Mouse (Mus musculus) CD4-positive, CD25-positive, alpha-beta regulatory T cell, adult 9 weeks (primary cell): Measurements from ENCODE around the gene Psme1. TPM values are rescaled to one million over a fixed set of nuclear protein-coding genes. Genes with fewer than 3 reads are reported as not detected.

Source experiments
- polyA plus RNA-seq: library from polyadenylated mRNA; unstranded; fragments of 100-300 nt; shearing (Covaris generic); gene quantifications from one replicate; pipeline ENCODE4 v1.2.1, GENCODE M21; 2017

Psme1 gene
- 1,184 TPM for polyA plus RNA-seq

DNA sequence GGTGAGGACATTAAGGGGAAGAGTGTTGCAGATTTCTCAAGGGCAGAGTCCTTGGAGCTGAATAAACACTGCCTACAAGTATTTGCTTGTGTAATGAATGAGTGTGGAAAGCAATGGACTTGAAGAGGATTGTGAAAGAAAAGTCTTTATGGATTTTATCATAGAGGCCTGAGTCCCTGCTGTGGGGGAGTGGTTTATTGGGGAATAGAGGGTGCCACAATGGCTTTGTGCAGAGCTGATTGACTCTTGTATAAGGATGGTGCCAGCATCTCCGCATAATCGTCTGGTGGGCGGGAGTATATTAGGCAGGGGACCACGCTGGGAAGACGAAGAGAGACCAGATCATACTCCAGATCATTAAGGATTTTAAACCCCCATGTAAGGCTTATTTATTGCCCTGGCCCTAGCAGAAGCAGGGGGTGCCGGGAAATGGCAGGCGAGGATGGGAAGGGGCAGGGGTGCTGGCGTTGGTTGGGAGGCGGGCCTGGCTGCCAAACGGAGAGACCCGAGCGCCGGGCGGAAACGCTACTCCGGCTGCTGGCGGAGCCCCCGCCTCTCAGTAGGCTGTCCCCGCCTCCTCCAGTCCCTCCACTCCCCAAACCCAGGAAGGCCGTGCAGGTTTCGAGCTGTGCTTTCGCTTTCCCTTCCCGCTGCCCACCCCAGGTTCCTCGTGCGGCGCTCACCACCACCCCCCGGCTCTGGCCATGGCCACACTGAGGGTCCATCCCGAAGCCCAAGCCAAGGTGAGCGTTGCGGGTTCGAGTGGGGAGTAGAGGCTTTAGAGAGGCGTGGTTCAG is at the start of gene Psme1:
Gene Psme1 (plus strand): TSS at position 253 of the 797 bp plus-strand sequence.

DNA sequence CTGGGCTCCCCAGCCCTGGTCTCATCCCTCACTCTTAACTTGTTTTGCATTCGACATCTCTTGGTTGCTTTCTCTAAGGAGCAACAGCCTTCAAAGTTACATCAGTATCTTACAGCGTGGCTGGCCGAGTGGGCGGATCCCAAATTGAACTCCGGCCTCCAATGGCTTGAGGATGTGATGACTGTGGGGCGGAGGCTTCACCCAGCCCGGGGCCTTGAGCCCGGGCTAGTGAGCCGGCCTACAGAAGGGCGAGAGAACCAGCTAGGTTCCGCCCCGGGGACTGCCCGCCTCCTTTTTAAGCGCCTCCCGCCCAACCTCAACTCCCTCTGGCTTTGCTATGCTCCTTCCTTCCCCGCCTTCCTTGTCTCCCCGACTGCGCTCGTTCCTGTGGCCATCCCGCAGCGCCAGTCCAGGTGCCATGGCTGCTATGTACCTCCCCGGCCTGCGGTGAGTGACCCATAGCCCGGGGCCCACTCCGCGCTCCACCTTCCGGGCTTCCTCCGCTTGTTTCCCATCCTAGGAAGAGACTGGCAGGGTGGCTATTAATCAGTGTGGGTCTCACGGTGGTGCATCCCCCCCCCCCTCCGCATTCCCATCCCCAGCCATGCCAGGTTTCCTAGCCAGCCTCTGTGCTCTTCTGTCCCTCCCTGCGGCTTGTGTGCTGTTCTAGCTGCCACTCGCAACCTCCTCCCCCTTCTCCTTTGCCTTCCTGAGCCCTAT is 37.7 kb upstream of the Psme1 start, which contains the start of gene Pck2:
Gene Pck2 (plus strand): TSS at position 200 of the 720 bp plus-strand sequence.

DNA sequence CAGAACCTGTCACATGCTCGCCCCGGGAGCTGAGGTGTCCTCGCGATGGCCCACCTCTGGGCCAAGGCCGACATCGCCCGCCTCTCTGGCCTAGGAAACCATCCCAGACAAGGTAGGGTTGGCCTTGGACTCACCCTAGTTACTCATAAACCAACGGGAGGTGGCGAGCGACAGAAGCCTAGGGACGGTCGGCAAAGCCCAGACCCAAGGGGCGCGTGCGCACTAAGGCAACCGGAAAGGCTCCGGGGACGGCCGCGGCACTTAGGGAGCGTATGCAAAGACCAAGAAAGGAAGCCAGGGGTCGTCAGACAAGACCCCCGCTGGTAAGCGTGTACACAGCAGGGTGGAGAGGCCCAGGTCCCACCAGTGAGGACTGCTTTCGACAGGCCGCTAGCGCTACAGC is 18.1 kb upstream of the Psme1 start, which contains the start of gene Dcaf11:
Gene Dcaf11 (plus strand): TSS at position 208 of the 403 bp plus-strand sequence.

DNA sequence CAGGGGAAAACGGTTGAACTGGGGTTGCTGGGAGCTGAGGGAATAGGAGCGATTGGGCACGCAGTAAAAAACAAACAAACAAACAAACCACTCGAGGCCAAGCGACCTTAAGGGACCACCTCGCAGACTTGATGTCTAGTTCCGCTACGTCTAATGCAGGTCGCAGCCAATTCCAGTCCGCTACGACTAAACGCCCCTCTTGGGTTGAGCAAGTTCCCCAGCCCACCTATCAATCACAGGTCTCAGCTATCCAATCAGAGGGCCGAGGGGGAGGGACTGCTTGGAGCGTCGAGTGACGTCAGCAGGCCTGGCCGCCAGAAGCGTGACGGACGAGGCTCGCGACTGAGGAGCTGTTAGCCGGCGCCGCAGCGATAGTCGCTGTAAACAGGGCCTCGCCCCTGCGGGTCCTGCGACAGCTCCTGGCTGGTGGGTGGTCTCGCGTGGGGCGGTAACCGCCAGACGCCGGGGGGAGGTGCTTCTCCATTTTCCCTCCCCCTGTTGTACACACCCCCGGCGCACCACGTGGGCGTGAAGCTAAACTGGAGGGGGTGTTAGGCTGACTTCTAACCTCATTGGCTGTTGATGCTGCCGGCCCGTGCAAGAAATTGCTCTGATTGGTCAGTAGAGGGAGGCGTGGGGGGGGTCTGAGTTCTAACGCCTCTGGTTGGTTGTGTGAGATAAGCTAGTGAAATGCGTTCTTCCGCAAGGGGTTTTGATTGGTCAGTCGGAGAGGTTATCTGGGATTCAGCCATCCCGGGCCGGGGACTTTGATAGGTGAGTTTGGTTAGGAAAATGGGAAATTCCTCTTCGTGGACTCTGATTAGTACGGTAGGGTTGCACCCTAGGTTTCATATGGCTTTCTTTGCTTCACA is 17.5 kb upstream of the Psme1 start, which contains the start of gene A730061H03Rik:
Gene A730061H03Rik (minus strand): TSS at position 205 of the 872 bp plus-strand sequence.

GRCm38 (mm10) chr14:55575302-55575701 is 2.6 kb upstream of the Psme1 start, which contains the start of gene Fitm1:
Fitm1 (plus strand) TSS chr14:55575617.

GRCm38 (mm10) chr14:55584702-55585565 is 7.0 kb downstream of the Psme1 start, which contains the start of gene Emc9:
Emc9 (minus strand) TSS chr14:55585302.

GRCm38 (mm10) chr14:55590748-55591330 is 12.9 kb downstream of the Psme1 start, which contains the start of gene Psme2:
Psme2 (minus strand) TSS chr14:55591113.

DNA sequence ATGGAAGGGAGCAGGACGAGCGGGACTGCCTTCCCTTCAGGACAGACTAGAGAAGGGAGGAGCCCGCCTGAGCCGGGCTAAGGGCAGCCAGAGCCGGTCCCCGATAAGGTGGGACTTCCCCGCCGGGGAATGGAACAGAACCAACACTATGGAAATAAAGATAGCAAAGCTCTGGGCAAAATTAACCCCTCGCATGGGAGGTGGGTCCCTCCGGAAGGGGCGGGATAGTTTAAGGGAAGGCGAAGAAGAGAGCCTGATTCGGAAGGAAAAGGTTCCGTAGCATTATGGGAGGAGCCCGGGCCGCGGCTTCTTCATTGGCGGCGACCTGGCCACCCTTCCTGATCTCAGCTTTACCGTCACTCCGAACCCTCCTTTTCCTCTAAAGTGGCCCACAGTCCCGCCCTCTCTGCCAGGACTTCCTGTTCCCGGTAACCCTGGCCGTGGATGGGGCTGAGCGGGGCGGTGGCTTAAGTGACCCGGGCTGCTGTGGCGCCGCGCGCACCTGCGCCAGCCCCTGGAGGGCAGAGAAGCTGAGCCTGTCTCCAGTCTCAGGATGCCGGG is 13.5 kb downstream of the Psme1 start, which contains the start of gene Rnf31:
Gene Rnf31 (plus strand): TSS at position 378 of the 561 bp plus-strand sequence.

GRCm38 (mm10) chr14:55603271-55603632 is 25.3 kb downstream of the Psme1 start, which contains the start of gene Irf9:
Irf9 (plus strand) TSS chr14:55603571.

GRCm38 (mm10) chr14:55617822-55618221 is 39.9 kb downstream of the Psme1 start, which contains the start of gene Rec8:
Rec8 (plus strand) TSS chr14:55618037.

Other genes with a start within 250 kb of the Psme1 start
- 47.2 TPM for gene Dhrs4, start 99.4 kb upstream of the Psme1 start, polyA plus RNA-seq
- gene Carmil3, start 87.5 kb upstream of the Psme1 start, polyA plus RNA-seq, result not detected
- gene Cpne6, start 67.7 kb upstream of the Psme1 start, polyA plus RNA-seq, result not detected
- 0.12 TPM for gene Nrl, start 53.1 kb upstream of the Psme1 start, polyA plus RNA-seq
- 48.4 TPM for gene Pck2, start 37.9 kb upstream of the Psme1 start, polyA plus RNA-seq
- gene Dcaf11, start 18.1 kb upstream of the Psme1 start, polyA plus RNA-seq, result 170 TPM
- 4.8 TPM for gene A730061H03Rik, start 17.7 kb upstream of the Psme1 start, polyA plus RNA-seq
- not detected for gene Fitm1, start 2.5 kb upstream of the Psme1 start, polyA plus RNA-seq
- 48.1 TPM for gene Emc9, start 7.2 kb downstream of the Psme1 start, polyA plus RNA-seq
- gene Psme2, start 13.0 kb downstream of the Psme1 start, polyA plus RNA-seq, result 937 TPM
- 64.3 TPM for gene Rnf31, start 13.6 kb downstream of the Psme1 start, polyA plus RNA-seq
- 237 TPM for gene Irf9, start 25.4 kb downstream of the Psme1 start, polyA plus RNA-seq
- 8.1 TPM for gene Rec8, start 39.9 kb downstream of the Psme1 start, polyA plus RNA-seq
- gene Ipo4, start 57.8 kb downstream of the Psme1 start, polyA plus RNA-seq, result 53.3 TPM
- gene Gm49378, start 59.8 kb downstream of the Psme1 start, polyA plus RNA-seq, result 2.8 TPM
- 96.0 TPM for gene Tm9sf1, start 65.7 kb downstream of the Psme1 start, polyA plus RNA-seq
- 1.6 TPM for gene Tssk4, start 72.1 kb downstream of the Psme1 start, polyA plus RNA-seq
- 112 TPM for gene Mdp1, start 82.4 kb downstream of the Psme1 start, polyA plus RNA-seq
- gene Gmpr2, start 93.8 kb downstream of the Psme1 start, polyA plus RNA-seq, result 58.4 TPM
- gene Nedd8, start 94.0 kb downstream of the Psme1 start, polyA plus RNA-seq, result 496 TPM
- gene Tinf2, start 103.7 kb downstream of the Psme1 start, polyA plus RNA-seq, result 66.3 TPM
- 0.26 TPM for gene Tgm1, start 135.8 kb downstream of the Psme1 start, polyA plus RNA-seq
- 90.8 TPM for gene Rabggta, start 144.1 kb downstream of the Psme1 start, polyA plus RNA-seq
- 54.2 TPM for gene Dhrs1, start 167.6 kb downstream of the Psme1 start, polyA plus RNA-seq
- gene Nop9, start 167.6 kb downstream of the Psme1 start, polyA plus RNA-seq, result 12.1 TPM
- gene Cideb, start 180.3 kb downstream of the Psme1 start, polyA plus RNA-seq, result not detected
- not detected for gene Ltb4r2, start 183.3 kb downstream of the Psme1 start, polyA plus RNA-seq
- 1.4 TPM for gene Ltb4r1, start 187.8 kb downstream of the Psme1 start, polyA plus RNA-seq
- not detected for gene Adcy4, start 206.0 kb downstream of the Psme1 start, polyA plus RNA-seq
- gene Ripk3, start 210.7 kb downstream of the Psme1 start, polyA plus RNA-seq, result 79.6 TPM
- gene Nfatc4, start 245.0 kb downstream of the Psme1 start, polyA plus RNA-seq, result not detected